Mouse (Mus musculus) hindbrain, embryonic 15.5 days (tissue): ENCODE measurements at regions not wholly inside any gene's neighbourhood (a gene's known extent, or its start where the extent isn't known, plus 50 kb on each side); places are given as distances from the start of the nearest gene placed in this dataset.
A peak's percentile ranks its signal among the peaks of the same experiment; 100 is the strongest.

ENCODE experiments used
- ATAC-seq: fragments of 200-750 bp; cut with Nextera tagmentation; 2 replicates; pipeline ENCODE4 v1.8.0; 2017; ENCODE audit warnings: low read depth, moderate number of reproducible peaks, moderate TSS enrichment; ENCODE audit not compliant: low FRiP score
- H3K27ac ChIP-seq: fragments of 300-500 bp; sonication (generic); replicated peaks from 2 replicates; pipeline ENCODE4 v1.5.1; 2015; ENCODE audit warnings: mild to moderate bottlenecking, inconsistent platforms
- H3K27me3 ChIP-seq: fragments of 300-500 bp; sonication (generic); 2 replicates; pipeline ENCODE4 v1.6.1; 2015; ENCODE audit warnings: control low read depth, inconsistent platforms
- H3K36me3 ChIP-seq: fragments of 300-500 bp; sonication (generic); 2 replicates; pipeline ENCODE4 v1.6.1; 2015; ENCODE audit warnings: control low read depth, inconsistent platforms
- H3K4me1 ChIP-seq: fragments of 300-500 bp; sonication (generic); replicated peaks from 2 replicates; pipeline ENCODE4 v1.6.1; 2015; ENCODE audit warnings: control low read depth, inconsistent platforms
- H3K4me2 ChIP-seq: fragments of 300-500 bp; sonication (generic); 2 replicates; pipeline ENCODE4 v1.6.1; 2015; ENCODE audit warnings: moderate library complexity, mild to moderate bottlenecking, inconsistent platforms
- H3K4me3 ChIP-seq: fragments of 300-500 bp; sonication (generic); 2 replicates; pipeline ENCODE4 v1.5.1; 2015; ENCODE audit warnings: mild to moderate bottlenecking, inconsistent platforms
- H3K9ac ChIP-seq: fragments of 300-500 bp; sonication (generic); 2 replicates; pipeline ENCODE4 v1.6.1; 2015; ENCODE audit warnings: inconsistent platforms
- H3K9me3 ChIP-seq: fragments of 300-500 bp; sonication (generic); 2 replicates; pipeline ENCODE4 v1.6.1; 2016; ENCODE audit warnings: control low read depth, inconsistent platforms
- whole genome bisulfite sequencing: fragments of 180-500 bp; shearing (Covaris S2); methylation state at CpG from one replicate; pipeline ENCODE4 v1.1.7; 2015; 5-methylcytosine and 5-hydroxymethylcytosine counted together

DNA sequence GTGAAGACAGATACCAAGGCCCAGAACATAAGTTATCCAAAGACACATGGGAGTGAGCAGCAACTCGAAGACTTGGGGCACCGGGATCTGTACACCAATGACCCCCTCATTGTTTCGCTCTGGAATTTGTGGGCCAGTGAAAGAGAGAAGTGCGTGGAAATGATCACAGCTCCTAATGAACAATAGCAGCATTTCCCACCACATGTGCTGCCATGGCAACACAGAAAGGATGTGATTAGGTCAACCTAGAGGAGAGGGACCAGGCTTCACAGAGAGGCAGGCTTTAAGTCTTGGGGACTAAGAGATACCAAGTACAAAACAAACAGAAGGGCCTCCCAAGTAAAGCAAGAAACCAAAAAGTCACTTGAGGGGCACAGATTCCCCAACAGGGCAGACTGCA, 339.3 kb upstream of the Kazn start:
- H3K4me3 ChIP-seq, result no peak overlapping the region
- H3K9me3 ChIP-seq, result no peaks in the 10 kb centered on the region
- peak overlapping the region; percentile 66 for H3K27ac ChIP-seq
- no peaks in the 10 kb centered on the region for H3K36me3 ChIP-seq
- ATAC-seq, result no peak
- no peaks in the 10 kb centered on the region for H3K27me3 ChIP-seq
- H3K9ac ChIP-seq, result no peak overlapping the region
- 19% methylated on average over 4 of the region's 4 CpGs for WGBS
- peaks cover 24% of the 10 kb centered on the region for H3K4me1 ChIP-seq
- H3K4me2 ChIP-seq, result no peak overlapping the region

DNA sequence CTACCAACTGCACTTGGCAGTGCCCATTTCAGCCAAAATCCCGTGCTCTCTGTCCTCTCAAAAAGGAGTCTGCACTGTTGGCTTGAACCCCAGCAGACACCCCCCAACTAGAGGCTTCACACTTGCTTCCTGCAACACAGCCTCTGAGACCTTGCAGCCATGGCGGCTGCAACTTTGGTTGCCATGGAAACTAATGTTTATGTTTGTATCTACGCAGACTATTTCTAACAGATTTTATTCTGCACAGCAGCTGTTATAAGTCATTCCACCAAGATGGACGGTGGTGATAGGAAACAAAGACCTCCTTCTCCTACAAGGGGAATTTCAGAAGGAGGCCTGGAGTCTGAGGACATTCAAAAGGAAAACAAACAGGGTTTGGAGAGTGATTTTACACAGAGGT, 338.3 kb upstream of the Kazn start:
- ATAC-seq, result peak; percentile 49; the same call in 1 of the 2 replicates

DNA sequence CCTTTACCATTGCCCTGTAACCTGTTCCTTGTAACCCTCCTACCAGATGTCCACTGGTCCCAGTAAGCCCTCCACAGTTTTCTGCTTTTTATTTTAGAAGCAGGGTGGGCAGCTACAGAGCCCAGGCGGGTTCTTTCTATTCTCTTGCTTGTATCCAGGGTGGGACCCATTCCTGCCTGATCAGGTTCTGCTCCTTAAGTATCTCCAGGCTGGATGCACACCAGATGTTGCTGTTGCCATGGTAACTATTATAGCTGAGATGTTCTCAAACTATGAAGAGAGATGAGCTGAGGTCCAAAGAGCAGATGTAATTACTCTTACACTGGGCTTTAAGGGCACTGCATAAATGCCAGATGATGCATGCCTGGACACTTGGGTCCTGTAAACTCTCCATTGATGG, 335.3 kb upstream of the Kazn start:
- Histone ChIP-seq H3K27me3 (no peaks in the 10 kb centered on the region), H3K4me1 (peaks cover 30% of the 10 kb centered on the region), H3K9ac (no peak overlapping the region), H3K4me2 (no peak overlapping the region), H3K4me3 (no peak overlapping the region), H3K36me3 (no peaks in the 10 kb centered on the region), H3K27ac (no peak overlapping the region), H3K9me3 (no peaks in the 10 kb centered on the region)
- WGBS, result 73% methylated on average over 1 of the region's 1 CpGs
- ATAC-seq, result no peak

More for the DNA sequence above, 338.3 kb upstream of the Kazn start:
- no peaks in the 10 kb centered on the region for H3K27me3 ChIP-seq
- WGBS, result 23% methylated on average over 4 of the region's 4 CpGs
- H3K36me3 ChIP-seq, result no peaks in the 10 kb centered on the region
- peaks cover 24% of the 10 kb centered on the region for H3K4me1 ChIP-seq
- peak overlapping the region; percentile 66 for H3K27ac ChIP-seq
- H3K9me3 ChIP-seq, result no peaks in the 10 kb centered on the region
- no peak overlapping the region for H3K9ac ChIP-seq
- H3K4me3 ChIP-seq, result no peak overlapping the region
- no peak overlapping the region for H3K4me2 ChIP-seq

DNA sequence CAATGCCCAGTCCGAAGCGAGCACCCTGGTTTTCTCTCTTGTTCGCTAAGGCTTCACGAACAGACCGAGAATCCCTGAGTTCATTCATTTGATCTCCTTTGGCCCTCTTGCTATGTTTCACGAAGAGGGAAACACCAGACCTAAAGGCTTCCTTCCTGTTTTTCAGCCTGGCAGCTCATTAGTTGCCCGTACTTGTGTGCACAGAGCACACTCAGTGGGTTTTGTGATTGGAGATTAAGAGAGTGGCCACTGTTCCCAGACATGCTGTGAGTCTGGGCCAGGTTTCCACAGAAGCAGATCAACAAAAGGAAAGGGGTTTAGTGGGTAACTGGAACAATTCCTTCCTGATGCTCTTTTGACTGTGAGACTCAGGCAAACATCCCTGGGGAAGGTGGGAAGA, 331.5 kb upstream of the Kazn start:
- 0 out of 2 replicates have a peak overlapping the region, but pooled peaks have one; percentile 8 for H3K27ac ChIP-seq

DNA sequence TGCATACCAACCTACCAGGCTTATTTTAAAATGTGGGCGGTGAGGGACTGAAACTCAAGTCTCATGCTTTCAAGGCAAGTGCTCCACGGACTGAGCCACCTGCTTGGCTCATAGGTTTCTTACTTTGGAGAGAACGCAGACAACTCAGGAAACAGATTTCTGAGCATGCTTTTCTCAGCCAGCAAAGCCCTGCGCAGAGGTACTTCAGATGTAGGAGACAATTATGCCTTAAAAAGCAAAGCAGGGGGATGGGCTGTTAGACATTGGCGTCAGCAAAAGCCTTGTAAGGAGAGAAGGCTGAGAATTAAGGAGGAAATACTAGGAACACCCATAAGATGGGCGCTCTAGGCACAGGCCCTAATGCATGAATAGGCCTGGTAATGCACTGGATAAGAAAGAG, 329.4 kb upstream of the Kazn start:
- Histone ChIP-seq H3K27ac (no peak overlapping the region; the same call in 1 of the 2 replicates), H3K4me3 (no peak overlapping the region), H3K9ac (no peak overlapping the region), H3K36me3 (no peaks in the 10 kb centered on the region), H3K9me3 (no peaks in the 10 kb centered on the region), H3K4me2 (no peak overlapping the region), H3K4me1 (peaks cover 7% of the 10 kb centered on the region; the same call in 1 of the 2 replicates), H3K27me3 (no peaks in the 10 kb centered on the region)
- WGBS, result 72% methylated on average over 6 of the region's 6 CpGs
- no peak for ATAC-seq

More for the DNA sequence above, 331.5 kb upstream of the Kazn start:
- ATAC-seq, result no peak
- H3K9ac ChIP-seq, result no peak overlapping the region
- no peak overlapping the region for H3K4me3 ChIP-seq
- H3K9me3 ChIP-seq, result no peaks in the 10 kb centered on the region
- H3K27me3 ChIP-seq, result no peaks in the 10 kb centered on the region
- H3K4me2 ChIP-seq, result no peak overlapping the region
- no peaks in the 10 kb centered on the region for H3K36me3 ChIP-seq
- H3K4me1 ChIP-seq, result peaks cover 7% of the 10 kb centered on the region; the same call in 1 of the 2 replicates
- 69% methylated on average over 7 of the region's 7 CpGs for WGBS

DNA sequence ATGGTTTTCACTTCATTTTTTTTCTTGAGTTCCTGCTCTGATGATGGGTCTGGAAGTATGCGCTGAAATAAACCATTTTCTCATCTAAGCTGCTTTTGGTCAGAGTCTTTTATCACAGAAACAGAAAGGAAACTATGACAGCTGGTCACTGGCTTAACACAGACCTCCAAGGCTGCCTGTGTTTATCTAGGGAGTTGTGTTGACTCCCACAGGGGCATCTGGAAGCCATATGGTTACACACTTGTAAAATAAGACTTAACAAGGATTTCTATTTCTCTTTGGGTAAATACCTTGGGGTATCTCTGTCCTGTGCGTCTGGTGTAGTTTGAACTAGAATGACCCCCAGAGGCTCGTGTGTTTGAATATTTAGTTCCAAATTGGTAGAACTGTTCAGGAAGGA, 315.5 kb upstream of the Kazn start:
- Histone ChIP-seq H3K4me1 (no peaks in the 10 kb centered on the region), H3K9me3 (no peaks in the 10 kb centered on the region), H3K4me2 (no peak overlapping the region), H3K4me3 (no peak overlapping the region), H3K27me3 (no peaks in the 10 kb centered on the region), H3K27ac (no peak overlapping the region), H3K9ac (no peak overlapping the region), H3K36me3 (no peaks in the 10 kb centered on the region)
- 83% methylated on average over 3 of the region's 3 CpGs for WGBS
- ATAC-seq, result no peak

DNA sequence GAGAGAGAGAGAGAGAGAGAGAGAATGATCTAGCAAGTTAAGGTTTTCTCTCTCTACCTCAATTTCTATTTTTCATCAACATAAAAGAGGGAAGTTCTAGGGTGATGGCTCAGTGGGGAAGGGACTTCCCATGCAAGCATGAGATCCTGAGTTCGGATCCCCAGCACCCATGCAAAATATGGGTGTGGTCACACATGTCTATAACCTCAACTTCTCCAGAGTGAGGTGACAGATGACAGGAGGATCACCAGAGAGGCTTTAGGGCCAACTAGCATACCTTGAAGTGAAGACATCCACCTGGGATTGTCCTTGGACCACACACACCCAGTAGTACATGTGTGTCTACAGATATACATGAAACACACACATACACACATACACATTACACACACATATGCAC, 306.7 kb upstream of the Kazn start:
- H3K4me1 ChIP-seq, result no peaks in the 10 kb centered on the region
- WGBS, result 93% methylated on average over 1 of the region's 1 CpGs
- ATAC-seq, result no peak
- H3K9ac ChIP-seq, result no peak overlapping the region
- no peak overlapping the region for H3K4me3 ChIP-seq
- H3K36me3 ChIP-seq, result no peaks in the 10 kb centered on the region
- H3K4me2 ChIP-seq, result no peak overlapping the region
- no peaks in the 10 kb centered on the region for H3K27me3 ChIP-seq
- no peak overlapping the region for H3K27ac ChIP-seq
- H3K9me3 ChIP-seq, result no peaks in the 10 kb centered on the region

DNA sequence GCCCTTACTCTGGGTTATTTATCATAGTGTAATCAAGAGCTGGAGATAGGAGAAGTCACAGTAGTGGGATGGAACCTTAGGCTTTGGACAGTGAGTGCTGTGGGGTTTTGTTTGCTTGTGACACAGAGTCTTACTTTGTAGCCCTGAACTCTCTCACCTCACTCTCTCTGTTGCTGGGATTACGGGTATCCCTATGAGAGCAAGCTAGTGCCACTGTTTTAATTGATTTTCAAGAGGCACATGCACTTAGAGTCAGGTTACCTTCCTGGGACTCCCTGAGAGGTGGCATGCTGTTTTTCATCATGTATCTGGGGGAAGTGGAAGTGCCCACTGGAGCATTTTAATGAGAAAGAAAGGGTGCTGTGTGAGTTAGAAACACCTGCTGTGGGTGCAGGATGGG, 306.0 kb upstream of the Kazn start:
- ATAC-seq, result no peak
- Histone ChIP-seq H3K9me3 (no peaks in the 10 kb centered on the region), H3K4me3 (no peak overlapping the region), H3K4me2 (no peak overlapping the region), H3K9ac (no peak overlapping the region), H3K36me3 (no peaks in the 10 kb centered on the region), H3K27me3 (no peaks in the 10 kb centered on the region), H3K27ac (no peak overlapping the region), H3K4me1 (no peaks in the 10 kb centered on the region)
- 54% methylated on average over 1 of the region's 1 CpGs for WGBS

DNA sequence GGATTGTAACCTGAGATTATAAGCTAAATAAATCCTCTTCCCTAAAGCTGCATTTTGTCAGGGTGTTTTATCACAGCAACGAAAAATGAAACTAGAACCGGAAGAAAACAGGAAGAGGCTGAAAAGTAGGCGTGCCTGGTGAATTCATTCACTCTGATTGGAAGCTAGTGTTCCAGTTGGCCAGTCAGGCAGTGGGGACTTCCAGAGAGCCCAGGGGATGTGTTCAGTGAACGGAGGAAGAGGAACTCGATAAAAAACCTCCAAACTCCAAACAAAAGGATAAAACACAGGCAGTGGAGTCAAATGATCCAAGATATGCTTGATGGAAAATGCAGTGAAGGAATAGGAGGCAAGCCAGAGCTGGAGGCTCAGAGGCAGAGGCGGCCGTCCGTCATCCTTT, 305.5 kb upstream of the Kazn start:
- no peak overlapping the region for H3K4me2 ChIP-seq
- no peak overlapping the region for H3K27ac ChIP-seq
- no peaks in the 10 kb centered on the region for H3K4me1 ChIP-seq
- H3K36me3 ChIP-seq, result no peaks in the 10 kb centered on the region
- H3K4me3 ChIP-seq, result no peak overlapping the region
- H3K9ac ChIP-seq, result no peak overlapping the region
- whole genome bisulfite sequencing, result 84% methylated on average over 8 of the region's 8 CpGs
- H3K9me3 ChIP-seq, result no peaks in the 10 kb centered on the region
- ATAC-seq, result no peak
- no peaks in the 10 kb centered on the region for H3K27me3 ChIP-seq

DNA sequence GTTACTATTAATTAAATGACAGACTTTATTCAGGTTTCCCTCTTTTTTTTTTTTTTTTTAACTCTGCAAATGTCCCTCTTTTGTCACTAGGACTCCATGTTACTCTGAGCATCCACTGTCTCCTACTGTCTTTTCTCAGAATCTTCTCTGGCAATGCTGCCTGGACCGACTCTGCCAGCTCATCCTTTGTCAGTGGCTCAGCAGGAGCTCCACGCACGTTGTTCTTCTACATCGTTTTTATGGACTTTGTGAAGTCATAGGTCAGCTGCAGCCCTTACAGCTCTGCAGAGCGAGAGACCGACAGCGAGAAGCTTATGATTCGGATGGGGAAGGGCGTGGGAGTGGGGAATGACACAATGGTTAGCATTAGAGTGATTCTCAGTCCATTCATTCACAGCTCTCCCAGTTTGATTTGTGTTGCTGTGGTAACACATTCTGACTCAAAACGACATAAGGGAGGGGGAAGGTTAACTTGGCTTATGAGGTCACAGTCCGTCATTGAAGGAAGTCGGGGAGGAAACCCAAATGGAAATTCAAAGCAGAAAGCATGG, 300.1 kb upstream of the Kazn start:
- H3K4me2 ChIP-seq, result no peak overlapping the region

DNA sequence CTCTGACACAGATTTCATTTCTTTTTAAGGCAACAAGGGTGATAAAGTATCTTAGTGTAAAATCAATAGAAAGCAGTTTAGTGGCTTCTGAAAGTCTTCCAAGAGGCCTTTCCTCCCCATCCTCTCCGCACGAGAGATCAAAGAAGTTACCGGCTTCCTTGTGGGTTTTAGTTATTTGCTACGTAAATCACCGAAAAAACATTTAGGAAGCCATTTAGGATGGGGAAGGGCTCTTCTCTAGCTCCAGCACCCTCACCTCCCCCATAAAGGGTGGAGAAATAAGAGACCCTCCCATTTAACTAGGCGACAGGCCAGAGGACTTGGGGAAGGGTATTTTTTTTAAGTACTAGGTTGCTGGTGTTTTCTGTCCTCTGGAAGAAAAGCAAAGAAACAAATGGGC, 287.9 kb upstream of the Kazn start:
- ATAC-seq, result no peak
- 67% methylated on average over 6 of the region's 6 CpGs for WGBS

More for the DNA sequence above, 300.1 kb upstream of the Kazn start:
- Histone ChIP-seq H3K9ac (no peak overlapping the region), H3K27ac (no peak overlapping the region), H3K36me3 (no peaks in the 10 kb centered on the region), H3K4me3 (no peak overlapping the region), H3K4me1 (no peaks in the 10 kb centered on the region), H3K27me3 (no peaks in the 10 kb centered on the region), H3K9me3 (no peaks in the 10 kb centered on the region)
- no peak for ATAC-seq
- 21% methylated on average over 12 of the region's 12 CpGs for WGBS

DNA sequence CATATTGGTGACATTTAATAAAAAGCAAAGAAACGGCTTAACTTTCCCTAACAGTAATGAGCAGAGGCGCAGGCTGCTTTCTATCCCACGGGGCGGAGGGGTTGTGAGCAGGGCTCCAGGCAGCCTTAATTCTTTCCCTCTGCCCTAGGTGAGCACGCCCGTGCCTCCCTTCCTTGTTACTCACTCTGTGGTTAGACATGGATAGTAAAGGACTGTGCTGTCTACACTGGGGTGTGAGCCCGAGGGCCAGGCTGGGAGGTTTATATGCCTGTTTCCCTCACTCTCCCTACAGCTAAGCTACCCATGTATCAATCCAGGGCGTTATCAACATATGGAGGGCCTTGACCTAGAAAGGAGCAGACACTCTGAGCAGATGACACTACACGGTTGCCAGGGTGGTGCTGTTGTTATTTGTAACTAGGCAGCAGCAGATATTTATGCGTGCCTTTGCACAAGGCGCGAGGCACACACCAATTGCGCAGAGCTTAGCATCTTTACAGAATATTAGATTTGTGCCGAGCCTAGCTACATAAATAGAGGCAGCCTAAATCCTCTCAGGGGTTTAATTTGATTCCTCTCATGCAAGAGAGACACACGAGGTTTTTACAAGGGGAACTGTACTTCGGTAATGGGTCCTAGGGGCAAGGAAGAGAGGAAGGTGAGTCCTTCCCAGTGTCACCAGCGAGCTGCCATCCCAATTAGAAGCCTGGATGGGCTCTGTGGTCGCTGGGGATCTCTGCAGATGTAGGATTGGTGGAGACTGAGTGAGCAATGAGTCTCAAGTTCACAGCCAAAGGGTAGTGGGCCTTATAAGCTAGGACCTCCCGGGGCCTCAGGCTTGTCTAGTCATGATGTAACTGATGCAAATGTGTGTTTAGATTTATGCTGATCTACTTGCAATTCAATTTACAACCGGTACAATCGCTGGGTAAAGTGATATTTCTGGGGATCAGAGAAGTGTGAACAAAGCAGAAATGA, 278.6 kb upstream of the Kazn start:
- WGBS, result 49% methylated on average over 21 of the region's 21 CpGs

More for the DNA sequence above, 287.9 kb upstream of the Kazn start:
- Histone ChIP-seq H3K9ac (no peak overlapping the region), H3K9me3 (no peaks in the 10 kb centered on the region), H3K4me1 (no peaks in the 10 kb centered on the region), H3K36me3 (no peaks in the 10 kb centered on the region), H3K4me2 (no peak overlapping the region), H3K27me3 (no peaks in the 10 kb centered on the region), H3K4me3 (no peak overlapping the region), H3K27ac (no peak overlapping the region)

More for the DNA sequence above, 278.6 kb upstream of the Kazn start:
- peaks cover 7% of the 10 kb centered on the region for H3K4me1 ChIP-seq
- ATAC-seq, result peak; percentile 65
- H3K4me2 ChIP-seq, result no peak overlapping the region
- no peaks in the 10 kb centered on the region for H3K27me3 ChIP-seq
- H3K9ac ChIP-seq, result no peak overlapping the region
- no peaks in the 10 kb centered on the region for H3K9me3 ChIP-seq
- peak overlapping the region; percentile 48 for H3K27ac ChIP-seq
- H3K4me3 ChIP-seq, result no peak overlapping the region
- no peaks in the 10 kb centered on the region for H3K36me3 ChIP-seq
